Mouse (Mus musculus) heart, postnatal 0 days (tissue): ENCODE measurements around the gene Zc3h18.

Experiments used
- CTCF ChIP-seq: IDR thresholded peaks from 2 replicates; pipeline ENCODE4 v1.5.1; 2016; ENCODE audit warnings: antibody characterized with exemption, control low read depth, low read depth
- EP300 ChIP-seq: IDR thresholded peaks from 2 replicates; pipeline ENCODE4 v1.6.1; 2016; ENCODE audit warnings: antibody characterized with exemption, low read depth

GRCm38 (mm10) chr8:122395291-122395690 lies 18.9 kb downstream of the Zc3h18 start:
- TF ChIP-seq CTCF = no peak
- TF ChIP-seq EP300 = no peak
